Mouse (Mus musculus) midbrain, postnatal 0 days (tissue): ENCODE measurements at regions not wholly inside any gene's neighbourhood (a gene's known extent, or its start where the extent isn't known, plus 50 kb on each side); places are given as distances from the start of the nearest gene placed in this dataset.
A peak's percentile ranks its signal among the peaks of the same experiment; 100 is the strongest.

Source experiments
- ATAC-seq: fragments of 200-750 bp; cut with Nextera tagmentation; 2 replicates; pipeline ENCODE4 v1.8.0; 2017; ENCODE audit warnings: moderate number of reproducible peaks, mild to moderate bottlenecking, moderate TSS enrichment, moderate library complexity; ENCODE audit not compliant: low FRiP score
- DNase-seq: peaks from one replicate; pipeline ENCODE4 v3.0.0-alpha.2; 2015; ENCODE audit warnings: low spot score
- H3K27ac ChIP-seq: fragments of 300-500 bp; sonication (generic); 2 replicates; pipeline ENCODE4 v1.5.1; 2014; ENCODE audit warnings: low read depth, mild to moderate bottlenecking, low read length, mixed read lengths
- H3K27me3 ChIP-seq: fragments of 300-500 bp; sonication (generic); 2 replicates; pipeline ENCODE4 v1.6.1; 2014; ENCODE audit warnings: low read length, control low read depth, mixed read lengths; ENCODE audit not compliant: insufficient read depth
- H3K36me3 ChIP-seq: fragments of 300-500 bp; sonication (generic); 2 replicates; pipeline ENCODE4 v1.6.1; 2014; ENCODE audit warnings: low read length, control low read depth, mixed read lengths; ENCODE audit not compliant: insufficient read depth
- H3K4me1 ChIP-seq: fragments of 300-500 bp; sonication (generic); 2 replicates; pipeline ENCODE4 v1.6.1; 2014; ENCODE audit warnings: mild to moderate bottlenecking, control low read depth, antibody characterized with exemption, low read length, mixed read lengths; ENCODE audit not compliant: insufficient read depth
- H3K4me2 ChIP-seq: fragments of 300-500 bp; sonication (generic); 2 replicates; pipeline ENCODE4 v1.6.1; 2014; ENCODE audit warnings: low read depth, mild to moderate bottlenecking, low read length, mixed read lengths; ENCODE audit not compliant: poor library complexity, severe bottlenecking
- H3K4me3 ChIP-seq: fragments of 300-500 bp; sonication (generic); 2 replicates; pipeline ENCODE4 v1.5.1; 2014; ENCODE audit warnings: low read depth, mild to moderate bottlenecking, low read length, moderate library complexity
- H3K9ac ChIP-seq: fragments of 300-500 bp; sonication (generic); replicated peaks from 2 replicates; pipeline ENCODE4 v1.6.1; 2014; ENCODE audit warnings: mild to moderate bottlenecking, low read length, moderate library complexity, mixed read lengths; ENCODE audit not compliant: poor library complexity, severe bottlenecking
- H3K9me3 ChIP-seq: fragments of 300-500 bp; sonication (generic); 2 replicates; pipeline ENCODE4 v1.6.1; 2016; ENCODE audit warnings: low read length, control low read depth
- CTCF ChIP-seq: IDR thresholded peaks from 2 replicates; pipeline ENCODE4 v1.5.1; 2016; ENCODE audit warnings: antibody characterized with exemption, mild to moderate bottlenecking
- WGBS: fragments of 180-500 bp; shearing (Covaris S2); extraction: QIAGEN DNeasy Blood & Tissue Kit; methylation state at CpG from one replicate; pipeline ENCODE4 v1.1.7; 2014; 5-methylcytosine and 5-hydroxymethylcytosine counted together

GRCm38 (mm10) chr1:77790974-77791373 lies 276.1 kb upstream of the Epha4 start:
- 74% methylated on average over 6 of the region's 6 CpGs for WGBS
- Histone ChIP-seq H3K36me3 (no peaks in the 10 kb centered on the region), H3K4me2 (no peak overlapping the region), H3K4me1 (no peaks in the 10 kb centered on the region), H3K4me3 (no peak overlapping the region), H3K9me3 (no peaks in the 10 kb centered on the region), H3K27ac (no peak overlapping the region), H3K9ac (no peak overlapping the region), H3K27me3 (no peaks in the 10 kb centered on the region)
- no peak for TF ChIP-seq CTCF
- DNase-seq (no peak), ATAC-seq (no peak)

GRCm38 (mm10) chr1:77754326-77754725 lies 239.4 kb upstream of the Epha4 start:
- H3K36me3 ChIP-seq = no peaks in the 10 kb centered on the region
- H3K27ac ChIP-seq = no peak overlapping the region
- H3K9me3 ChIP-seq = peaks cover 3% of the 10 kb centered on the region; the same call in 1 of the 2 replicates
- no peak for DNase-seq
- H3K4me3 ChIP-seq = no peak overlapping the region
- H3K4me2 ChIP-seq = no peak overlapping the region
- no peak for TF ChIP-seq CTCF
- WGBS = 84% methylated on average over 3 of the region's 3 CpGs
- no peaks in the 10 kb centered on the region for H3K4me1 ChIP-seq
- H3K27me3 ChIP-seq = no peaks in the 10 kb centered on the region
- no peak overlapping the region for H3K9ac ChIP-seq
- no peak for ATAC-seq

GRCm38 (mm10) chr1:77748483-77749465 lies 233.9 kb upstream of the Epha4 start:
- no peak for ATAC-seq
- Histone ChIP-seq H3K4me2 (no peak overlapping the region), H3K9ac (no peak overlapping the region), H3K9me3 (no peaks in the 10 kb centered on the region), H3K36me3 (no peaks in the 10 kb centered on the region), H3K27me3 (no peaks in the 10 kb centered on the region), H3K4me1 (0 out of 2 replicates have a peak, but pooled peaks cover 3% of the 10 kb centered on the region), H3K27ac (no peak overlapping the region), H3K4me3 (no peak overlapping the region)
- TF ChIP-seq CTCF = no peak
- peak; percentile 62 for DNase-seq
- WGBS = 47% methylated on average over 2 of the region's 2 CpGs

DNA sequence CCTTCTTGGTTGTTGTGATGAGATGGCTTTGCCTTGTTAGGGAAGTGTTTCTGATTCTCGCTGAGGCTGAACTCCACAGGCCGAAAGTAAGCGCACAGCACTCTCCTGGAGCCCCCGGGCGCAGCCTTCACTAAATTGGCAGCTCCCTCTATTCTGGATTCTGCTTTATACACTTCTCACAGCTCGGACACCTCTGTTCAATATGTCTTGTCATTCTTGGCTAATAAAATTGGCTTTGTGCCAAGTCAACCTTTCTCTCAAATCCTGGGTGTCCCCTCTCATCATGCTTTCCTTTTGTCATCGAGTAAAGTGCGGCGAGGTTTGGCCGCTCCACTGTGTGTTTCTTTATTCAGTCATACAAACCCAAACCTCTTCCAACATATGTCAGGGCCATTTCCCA lies 217.2 kb upstream of the Epha4 start:
- Histone ChIP-seq H3K4me3 (no peak overlapping the region), H3K9me3 (no peaks in the 10 kb centered on the region), H3K36me3 (no peaks in the 10 kb centered on the region), H3K4me1 (0 out of 2 replicates have a peak, but pooled peaks cover 4% of the 10 kb centered on the region), H3K4me2 (no peak overlapping the region), H3K27ac (no peak overlapping the region), H3K27me3 (no peaks in the 10 kb centered on the region), H3K9ac (no peak overlapping the region)
- DNase-seq (peak; percentile 68), ATAC-seq (no peak)
- no peak for TF ChIP-seq CTCF
- WGBS = 61% methylated on average over 10 of the region's 10 CpGs

DNA sequence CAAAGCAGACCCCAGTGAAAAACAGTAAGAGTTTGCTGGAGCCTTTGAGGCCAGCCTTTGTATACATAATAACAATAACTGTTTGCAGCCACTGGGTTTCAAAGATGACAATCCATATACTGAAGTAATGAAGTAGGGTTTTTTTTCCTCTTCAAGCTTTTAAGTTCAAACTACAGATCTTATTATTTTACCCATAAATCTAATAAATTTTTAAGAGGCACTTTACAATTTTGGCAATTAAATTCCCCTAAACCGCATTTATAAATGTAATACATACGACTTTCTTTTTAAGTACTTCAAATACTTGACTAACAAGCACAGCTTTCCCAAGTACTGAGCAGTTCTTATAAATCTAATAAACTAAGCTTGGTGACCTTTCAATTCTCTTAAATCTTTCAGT lies 212.7 kb upstream of the Epha4 start:
- ATAC-seq = no peak
- Histone ChIP-seq H3K27me3 (no peaks in the 10 kb centered on the region), H3K9me3 (no peaks in the 10 kb centered on the region), H3K36me3 (no peaks in the 10 kb centered on the region), H3K27ac (no peak overlapping the region), H3K4me1 (0 out of 2 replicates have a peak, but pooled peaks cover 4% of the 10 kb centered on the region), H3K4me2 (no peak overlapping the region), H3K4me3 (no peak overlapping the region), H3K9ac (no peak overlapping the region)
- DNase-seq = no peak
- 88% methylated on average over 2 of the region's 2 CpGs for WGBS
- TF ChIP-seq CTCF = no peak

- no peaks in the 10 kb centered on the region for H3K36me3 ChIP-seq
- H3K9ac ChIP-seq = no peak overlapping the region
- no peak for TF ChIP-seq CTCF
- ATAC-seq (no peak), DNase-seq (no peak)
- no peak overlapping the region for H3K4me3 ChIP-seq
- 93% methylated on average over 8 of the region's 8 CpGs for WGBS
- H3K27ac ChIP-seq = no peak overlapping the region
- H3K4me1 ChIP-seq = no peaks in the 10 kb centered on the region
- H3K27me3 ChIP-seq = no peaks in the 10 kb centered on the region
- H3K9me3 ChIP-seq = no peaks in the 10 kb centered on the region
- H3K4me2 ChIP-seq = no peak overlapping the region
These were observed 208.4 kb upstream of the Epha4 start for GRCm38 (mm10) chr1:77723246-77723645.
